Mouse (Mus musculus) heart, embryonic 11.5 days (tissue): ENCODE measurements around the gene Tenm2. TPM values are rescaled to one million over a fixed set of nuclear protein-coding genes. Genes with fewer than 3 reads are reported as not detected.

ENCODE experiments used
- ATAC-seq: fragments of 200-750 bp; cut with Nextera tagmentation; replicated peaks from 2 replicates; pipeline ENCODE4 v1.8.0; 2017; ENCODE audit warnings: moderate library complexity; ENCODE audit not compliant: insufficient number of reproducible peaks, low FRiP score, low TSS enrichment
- H3K27ac ChIP-seq: fragments of 300-500 bp; sonication (generic); 2 replicates; pipeline ENCODE4 v1.5.1; 2014; ENCODE audit warnings: mild to moderate bottlenecking, low read depth, low read length
- H3K27me3 ChIP-seq: fragments of 300-500 bp; sonication (generic); 2 replicates; pipeline ENCODE4 v1.6.1; 2014; ENCODE audit warnings: mild to moderate bottlenecking, low read length, mixed read lengths; ENCODE audit not compliant: control insufficient read depth, insufficient read depth
- H3K36me3 ChIP-seq: fragments of 300-500 bp; sonication (generic); 2 replicates; pipeline ENCODE4 v1.6.1; 2014; ENCODE audit warnings: mild to moderate bottlenecking, low read length, moderate library complexity, mixed read lengths; ENCODE audit not compliant: control insufficient read depth, insufficient read depth
- H3K4me1 ChIP-seq: fragments of 300-500 bp; sonication (generic); 2 replicates; pipeline ENCODE4 v1.6.1; 2014; ENCODE audit warnings: low read length; ENCODE audit not compliant: control insufficient read depth, insufficient read depth
- H3K4me2 ChIP-seq: fragments of 300-500 bp; sonication (generic); 2 replicates; pipeline ENCODE4 v1.6.1; 2014; ENCODE audit warnings: mild to moderate bottlenecking, moderate library complexity
- H3K4me3 ChIP-seq: fragments of 300-500 bp; sonication (generic); 2 replicates; pipeline ENCODE4 v1.5.1; 2014; ENCODE audit warnings: low read depth, low read length
- H3K9ac ChIP-seq: fragments of 300-500 bp; sonication (generic); 2 replicates; pipeline ENCODE4 v1.6.1; 2014; ENCODE audit warnings: mild to moderate bottlenecking, low read depth, low read length, moderate library complexity
- H3K9me3 ChIP-seq: fragments of 300-500 bp; sonication (generic); replicated peaks from 2 replicates; pipeline ENCODE4 v1.6.1; 2016; ENCODE audit warnings: low read length; ENCODE audit not compliant: control insufficient read depth
- WGBS: fragments of 180-500 bp; shearing (Covaris S2); extraction: QIAGEN DNeasy Blood & Tissue Kit; methylation state at CpG from one replicate; pipeline ENCODE4 v1.1.7; 2014; ENCODE audit not compliant: insufficient replicate concordance; 5-methylcytosine and 5-hydroxymethylcytosine counted together
- polyA plus RNA-seq: library from polyadenylated mRNA; unstranded; fragments of >200 nt; fragmentation: Nextera tagmentation; extraction: Ambion mirVana; gene quantifications from 2 replicates; pipeline ENCODE4 v1.2.1, GENCODE M21; 2014

Tenm2 gene
- polyA plus RNA-seq, 1 experiment from 2014 or later, result 1.4 TPM

DNA sequence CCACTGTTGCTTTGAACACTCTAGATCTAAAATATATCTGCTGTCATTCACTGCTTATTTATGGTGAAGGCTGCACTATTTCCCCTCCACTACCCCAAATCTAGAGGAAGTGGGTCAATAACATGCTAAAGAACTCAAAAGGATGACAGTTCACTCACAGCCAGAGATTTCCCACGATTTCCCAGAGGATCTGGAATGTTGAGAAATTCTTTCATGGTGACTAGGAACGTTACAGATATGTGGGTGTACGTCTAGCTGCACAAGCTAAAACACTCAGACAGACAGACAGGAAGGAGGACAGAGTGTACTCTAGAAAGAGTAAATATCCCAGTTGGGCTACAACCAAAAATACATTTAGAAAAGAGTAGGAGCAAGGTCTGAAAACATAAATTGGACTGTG is 384.1 kb downstream of the Tenm2 start:
- no peak overlapping the region for H3K4me2 ChIP-seq
- no peaks in the 10 kb centered on the region for H3K4me1 ChIP-seq
- no peak overlapping the region for H3K9ac ChIP-seq
- no peak for ATAC-seq
- no peaks in the 10 kb centered on the region for H3K9me3 ChIP-seq
- H3K27me3 ChIP-seq, result no peaks in the 10 kb centered on the region
- 31% methylated on average over 3 of the region's 3 CpGs for WGBS
- H3K27ac ChIP-seq, result no peak overlapping the region
- no peak overlapping the region for H3K4me3 ChIP-seq
- no peaks in the 10 kb centered on the region for H3K36me3 ChIP-seq

DNA sequence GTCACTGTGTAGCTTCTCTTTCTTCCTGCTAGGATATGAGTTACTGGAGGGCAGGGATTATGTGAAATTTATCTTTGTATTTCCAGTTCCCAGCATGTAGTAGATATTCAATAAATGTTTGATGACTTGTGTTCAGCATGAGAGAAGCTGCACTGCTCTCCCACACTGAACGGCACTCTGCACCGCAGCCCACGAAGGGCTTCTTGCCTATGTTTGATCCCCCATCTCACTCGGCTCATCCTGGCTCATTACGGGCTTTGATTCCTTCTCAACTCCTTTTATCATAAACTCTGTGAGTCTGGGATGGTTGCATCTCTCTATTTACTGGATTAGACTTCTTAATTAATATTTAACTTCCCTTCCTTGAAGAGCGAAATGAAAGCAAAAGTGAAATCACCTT is 388.3 kb downstream of the Tenm2 start:
- Histone ChIP-seq H3K9me3 (no peaks in the 10 kb centered on the region), H3K27me3 (no peaks in the 10 kb centered on the region), H3K4me1 (no peaks in the 10 kb centered on the region), H3K4me3 (no peak overlapping the region), H3K27ac (no peak overlapping the region), H3K36me3 (no peaks in the 10 kb centered on the region), H3K9ac (no peak overlapping the region), H3K4me2 (no peak overlapping the region)
- ATAC-seq, result no peak
- WGBS, result 81% methylated on average over 6 of the region's 6 CpGs

DNA sequence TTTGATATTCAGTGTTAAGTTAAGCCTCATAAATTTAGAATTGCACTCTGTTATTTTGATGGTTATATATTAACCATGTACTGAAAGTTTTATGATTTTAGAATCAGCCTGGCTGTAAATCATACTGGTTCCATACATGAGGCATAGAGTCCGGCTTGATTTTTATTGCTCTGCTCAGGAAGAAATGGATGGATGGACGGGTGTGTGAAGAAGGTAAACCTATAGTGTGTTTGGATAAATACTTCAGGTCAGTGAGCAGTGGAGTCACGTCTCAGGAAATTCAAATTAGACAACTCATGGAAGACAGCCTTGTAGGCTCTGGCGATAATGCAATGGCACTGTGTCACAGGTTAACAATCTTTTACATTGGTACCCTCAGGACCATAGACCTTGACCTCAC is 402.9 kb downstream of the Tenm2 start:
- Histone ChIP-seq H3K4me1 (no peaks in the 10 kb centered on the region), H3K9ac (no peak overlapping the region), H3K9me3 (no peaks in the 10 kb centered on the region), H3K4me3 (no peak overlapping the region), H3K36me3 (no peaks in the 10 kb centered on the region), H3K4me2 (no peak overlapping the region), H3K27me3 (no peaks in the 10 kb centered on the region), H3K27ac (no peak overlapping the region)
- WGBS, result 76% methylated on average over 4 of the region's 4 CpGs
- no peak for ATAC-seq

DNA sequence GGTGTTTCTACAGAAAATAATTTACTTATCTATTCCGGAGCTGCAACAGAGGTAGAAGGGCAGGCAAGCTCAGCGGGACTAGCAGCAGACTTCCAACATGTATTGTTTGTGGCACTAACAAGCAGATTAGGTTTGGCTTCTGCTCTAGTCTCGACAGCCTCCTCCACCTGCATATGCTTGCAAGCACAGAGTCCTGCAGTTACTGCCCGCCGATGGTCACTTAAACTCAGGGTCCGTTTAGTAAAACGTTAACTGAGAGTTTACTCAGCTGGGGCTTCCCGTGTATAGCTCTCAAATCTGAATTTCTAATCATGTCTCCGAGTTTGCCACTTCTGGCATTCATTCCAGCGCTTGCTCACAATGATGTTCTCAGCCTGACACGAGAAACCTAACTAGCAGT is 404.3 kb downstream of the Tenm2 start:
- Histone ChIP-seq H3K9ac (no peak overlapping the region), H3K4me1 (no peaks in the 10 kb centered on the region), H3K27ac (no peak overlapping the region), H3K27me3 (no peaks in the 10 kb centered on the region), H3K36me3 (no peaks in the 10 kb centered on the region), H3K4me2 (no peak overlapping the region), H3K4me3 (no peak overlapping the region), H3K9me3 (no peaks in the 10 kb centered on the region)
- no peak for ATAC-seq
- 75% methylated on average over 11 of the region's 11 CpGs for WGBS

DNA sequence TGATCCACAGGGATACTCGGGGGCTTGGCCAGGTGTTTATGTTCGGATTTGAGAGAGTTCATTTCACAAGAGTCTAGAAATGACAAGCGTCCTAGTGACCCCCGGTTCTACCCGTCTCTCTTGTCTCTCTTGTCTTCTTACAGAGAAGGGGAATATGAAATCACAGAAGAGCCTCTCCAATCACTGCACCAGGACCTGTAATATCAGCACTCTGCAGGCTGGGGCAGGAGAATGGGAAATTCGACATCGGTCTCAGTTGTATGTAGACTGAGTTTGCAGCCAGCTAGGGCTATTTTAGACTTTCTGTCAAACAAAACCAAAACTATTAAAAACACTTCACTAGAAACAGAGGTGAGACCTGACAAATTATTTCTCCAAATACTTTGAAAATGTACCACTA is 411.1 kb downstream of the Tenm2 start:
- H3K9me3 ChIP-seq, result no peaks in the 10 kb centered on the region
- H3K4me3 ChIP-seq, result no peak overlapping the region
- H3K27ac ChIP-seq, result no peak overlapping the region
- WGBS, result 41% methylated on average over 7 of the region's 7 CpGs
- no peak overlapping the region for H3K4me2 ChIP-seq
- H3K4me1 ChIP-seq, result no peaks in the 10 kb centered on the region
- no peaks in the 10 kb centered on the region for H3K27me3 ChIP-seq
- ATAC-seq, result no peak
- H3K9ac ChIP-seq, result no peak overlapping the region
- no peaks in the 10 kb centered on the region for H3K36me3 ChIP-seq

DNA sequence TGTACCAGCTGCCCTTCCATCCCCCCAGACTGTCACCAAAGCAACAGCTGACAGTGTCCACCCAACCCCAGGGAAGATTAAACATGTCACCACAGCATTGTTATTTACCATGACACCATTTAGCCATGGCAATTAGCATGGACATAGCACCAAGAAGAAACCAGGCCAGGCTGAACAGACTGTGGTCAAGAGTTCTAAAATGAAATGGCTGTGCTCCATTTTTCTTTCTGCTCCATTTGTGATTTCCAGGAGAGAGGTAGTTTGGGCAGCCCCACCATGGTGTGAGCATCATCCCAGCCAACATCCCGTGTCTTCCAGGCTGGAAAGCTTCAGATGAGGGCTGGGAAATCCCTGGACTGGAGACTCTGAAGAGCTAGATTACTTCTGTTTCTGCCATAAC is 431.1 kb downstream of the Tenm2 start:
- no peaks in the 10 kb centered on the region for H3K4me1 ChIP-seq

DNA sequence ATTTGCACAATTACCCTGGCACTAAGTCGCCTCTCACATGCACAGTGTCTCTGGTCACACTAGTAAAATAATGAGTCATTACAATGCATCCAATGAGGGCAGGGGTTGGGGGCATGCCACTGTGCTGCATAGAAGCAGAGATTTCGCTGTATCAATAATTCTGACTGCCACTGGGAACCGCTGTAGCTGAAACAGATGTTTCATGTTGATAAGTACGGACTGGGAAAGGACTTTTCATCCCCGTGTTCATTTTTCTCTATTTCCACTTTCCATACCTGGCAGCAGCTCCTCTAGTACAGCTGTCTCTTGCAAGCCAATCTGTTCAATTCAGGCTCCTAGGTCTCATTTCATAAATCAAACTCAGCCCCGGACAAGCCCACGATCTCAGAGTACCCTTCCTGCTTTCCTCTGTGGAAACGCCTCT is 433.5 kb downstream of the Tenm2 start:
- Histone ChIP-seq H3K27me3 (no peaks in the 10 kb centered on the region), H3K4me1 (no peaks in the 10 kb centered on the region), H3K4me2 (no peak overlapping the region), H3K27ac (no peak overlapping the region), H3K4me3 (no peak overlapping the region), H3K9ac (no peak overlapping the region), H3K36me3 (no peaks in the 10 kb centered on the region), H3K9me3 (no peaks in the 10 kb centered on the region)
- ATAC-seq, result no peak
- WGBS, result 60% methylated on average over 8 of the region's 8 CpGs

More for the DNA sequence above, 431.1 kb downstream of the Tenm2 start:
- ATAC-seq, result no peak
- Histone ChIP-seq H3K9ac (no peak overlapping the region), H3K9me3 (no peaks in the 10 kb centered on the region), H3K4me2 (no peak overlapping the region), H3K36me3 (no peaks in the 10 kb centered on the region), H3K4me3 (no peak overlapping the region), H3K27ac (no peak overlapping the region), H3K27me3 (no peaks in the 10 kb centered on the region)
- 84% methylated on average over 1 of the region's 1 CpGs for whole genome bisulfite sequencing

DNA sequence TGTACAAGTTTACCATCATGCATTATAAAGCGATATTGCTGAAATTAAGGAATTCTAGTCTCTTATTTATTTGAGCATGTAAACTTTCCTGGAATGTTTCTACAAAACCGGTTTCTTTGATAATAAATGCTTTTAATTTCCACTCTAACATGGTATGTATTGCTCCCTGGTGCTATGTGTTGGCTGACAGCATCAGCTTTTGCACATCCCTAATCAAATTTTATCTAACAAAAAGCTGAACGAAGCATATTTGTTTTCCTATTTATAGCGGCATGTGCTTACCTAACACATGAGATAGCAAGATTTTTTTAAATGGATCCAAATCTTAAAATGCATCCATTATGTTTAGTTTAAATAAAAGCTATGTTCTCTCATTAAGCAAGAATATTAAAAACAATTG is 434.1 kb downstream of the Tenm2 start:
- no peaks in the 10 kb centered on the region for H3K4me1 ChIP-seq
- H3K27ac ChIP-seq, result no peak overlapping the region
- H3K27me3 ChIP-seq, result no peaks in the 10 kb centered on the region
- no peak for ATAC-seq
- 77% methylated on average over 4 of the region's 4 CpGs for WGBS
- no peak overlapping the region for H3K4me3 ChIP-seq
- H3K9me3 ChIP-seq, result no peaks in the 10 kb centered on the region
- H3K4me2 ChIP-seq, result no peak overlapping the region
- no peak overlapping the region for H3K9ac ChIP-seq
- no peaks in the 10 kb centered on the region for H3K36me3 ChIP-seq

DNA sequence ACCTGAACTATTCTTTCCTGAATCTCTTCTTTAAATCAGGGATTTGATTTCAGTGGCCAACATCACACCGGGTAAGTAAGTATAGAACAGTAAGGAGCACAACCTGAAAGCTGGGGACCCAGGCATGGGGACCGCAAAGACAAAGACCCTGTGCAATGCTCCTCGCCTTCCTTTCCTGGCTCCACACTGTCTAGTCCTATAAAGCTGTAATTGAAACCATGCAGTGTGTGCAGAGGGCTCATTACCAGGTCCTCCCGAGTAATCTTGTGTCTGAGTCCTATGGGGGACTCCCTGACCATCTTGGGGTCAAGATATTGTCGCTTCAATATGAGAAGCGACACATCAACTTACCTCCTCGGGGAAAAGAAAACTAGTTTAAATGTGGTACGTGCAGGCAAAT is 436.4 kb downstream of the Tenm2 start:
- no peaks in the 10 kb centered on the region for H3K36me3 ChIP-seq
- ATAC-seq, result no peak
- H3K4me3 ChIP-seq, result no peak overlapping the region
- H3K9ac ChIP-seq, result no peak overlapping the region
- H3K4me2 ChIP-seq, result no peak overlapping the region
- H3K9me3 ChIP-seq, result no peaks in the 10 kb centered on the region
- 67% methylated on average over 8 of the region's 8 CpGs for WGBS
- no peaks in the 10 kb centered on the region for H3K4me1 ChIP-seq
- H3K27me3 ChIP-seq, result no peaks in the 10 kb centered on the region
- H3K27ac ChIP-seq, result no peak overlapping the region
